Mouse (Mus musculus) 3T3-L1 (cell line): ENCODE measurements at regions not wholly inside any gene's neighbourhood (a gene's known extent, or its start where the extent isn't known, plus 50 kb on each side); places are given as distances from the start of the nearest gene placed in this dataset.
A peak's percentile ranks its signal among the peaks of the same experiment; 100 is the strongest.

Experiments used
- DNase-seq: peaks from one replicate; pipeline ENCODE4 v3.0.0-alpha.2; 2015; ENCODE audit warnings: low read depth, low spot score

- DNase-seq = no peak
Measured at GRCm38 (mm10) chr1:20669769-20670168, 51.9 kb upstream of the Pkhd1 start.

GRCm38 (mm10) chr1:20670489-20670888 is 52.6 kb upstream of the Pkhd1 start:
- no peak for DNase-seq

- DNase-seq = no peak
Measured at GRCm38 (mm10) chr1:20670906-20671768, 53.3 kb upstream of the Pkhd1 start.

- DNase-seq = no peak
Measured at GRCm38 (mm10) chr1:20671769-20672150, 53.9 kb upstream of the Pkhd1 start.

GRCm38 (mm10) chr1:20672246-20672645 is 54.4 kb upstream of the Pkhd1 start:
- DNase-seq = no peak

GRCm38 (mm10) chr1:20672951-20673350 is 55.1 kb upstream of the Pkhd1 start:
- DNase-seq = no peak

GRCm38 (mm10) chr1:20673351-20673750 is 55.5 kb upstream of the Pkhd1 start:
- no peak for DNase-seq

- no peak for DNase-seq
Measured at GRCm38 (mm10) chr1:20674615-20675014, 56.1 kb upstream of the Il17a start.

- DNase-seq = peak; percentile 86
Measured at GRCm38 (mm10) chr1:20677987-20678386, 52.7 kb upstream of the Il17a start.

- peak; percentile 67 for DNase-seq
Measured at GRCm38 (mm10) chr1:20678823-20679222, 51.9 kb upstream of the Il17a start.

- no peak for DNase-seq
Measured at GRCm38 (mm10) chr1:20679299-20679698, 51.4 kb upstream of the Il17a start.

- DNase-seq = no peak
Measured at GRCm38 (mm10) chr1:20679744-20680341, 50.9 kb upstream of the Il17a start.

GRCm38 (mm10) chr1:20680553-20680952 is 50.2 kb upstream of the Il17a start:
- no peak for DNase-seq
